Mouse (Mus musculus): ENCODE results near the gene Derl3.

DNA sequence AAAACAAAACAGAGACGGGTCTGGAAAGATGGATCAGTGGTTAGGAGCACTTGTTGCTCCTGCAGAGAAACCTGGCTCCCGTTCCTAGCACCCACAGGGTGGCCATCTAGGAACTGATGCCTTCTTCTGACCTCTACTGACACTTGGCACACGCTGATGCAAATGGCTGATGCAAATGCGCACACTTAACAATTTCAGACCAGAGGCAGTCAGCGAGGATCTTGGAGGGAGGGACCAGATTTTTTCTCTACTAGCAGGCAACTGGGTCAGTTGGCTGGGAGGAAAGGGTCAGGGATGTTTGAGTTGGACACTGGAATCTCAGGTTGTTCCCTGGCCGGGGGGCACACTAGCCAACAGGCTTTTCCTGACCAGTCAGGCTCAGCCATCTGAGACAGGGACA lies 39.7 kb downstream of the Derl3 start, which contains the start of gene Chchd10:
- TF ChIP-seq CTCF (IDR thresholded peaks at IDR 0.05; ENCODE audit: borderline replicate concordance, insufficient read depth, low read length) (no peak), POLR2A (IDR thresholded peaks at IDR 0.05; ENCODE audit: low read depth, low read length) (no peak)

All from embryonic fibroblast, embryonic 13.5 days (primary cell).